Mouse (Mus musculus): Measurements from ENCODE around the gene Epyc. TPM values are rescaled to one million over a fixed set of nuclear protein-coding genes. Genes with fewer than 3 reads are reported as not detected.

Epyc gene
- total RNA-seq (2012; rRNA removed): not detected in 2 replicates

GRCm38 (mm10) chr10:97643768-97644167 is at the start of gene Epyc:
TSS of gene Epyc (plus strand) at chr10:97644068.
- DNase-seq (ENCODE audit: low read depth, low spot score): no peak
- Histone ChIP-seq H3K9ac (ENCODE audit: insufficient read depth, low read depth, low read length, poor library complexity, severe bottlenecking) (no peak within 1 kb of the TSS), H3K9me3 (ENCODE audit: control insufficient read depth, insufficient read depth, low read depth, low read length) (no peaks in the 10 kb centered on the region), H3K27ac (ENCODE audit: insufficient read depth, low read depth, low read length, poor library complexity, severe bottlenecking) (no peak within 1 kb of the TSS), H3K36me3 (ENCODE audit: control insufficient read depth, insufficient read depth, low read length, poor library complexity, severe bottlenecking) (no peaks in the 10 kb centered on the region), H3K4me3 (ENCODE audit: insufficient read depth in 1 of 2, low read depth in 1 of 2, low read length in 2 of 2, poor library complexity in 1 of 2, severe bottlenecking in 1 of 2) (no peak within 1 kb of the TSS), H3K4me1 (ENCODE audit: control insufficient read depth in 2 of 2, insufficient read depth in 2 of 2, low read length in 2 of 2, poor library complexity in 1 of 2) (no peaks in the 10 kb centered on the region)
- in situ Hi-C loops (cut with MboI; ENCODE audit: low sequenced_read_pairs in 2 of 2, unreplicated experiment in 2 of 2): no loop called here
- TF ChIP-seq ZNF384 (IDR thresholded peaks at IDR 0.05; ENCODE audit: low read depth, low read length) (no peak), MAFK (IDR thresholded peaks at IDR 0.05; ENCODE audit: insufficient read depth, low read depth, low read length) (no peak), ZC3H11A (IDR thresholded peaks at IDR 0.05; ENCODE audit: borderline replicate concordance, low read depth, low read length) (no peak), HCFC1 (IDR thresholded peaks at IDR 0.05; ENCODE audit: borderline replicate concordance, insufficient read depth, low read length) (no peak), CHD2 (IDR thresholded peaks at IDR 0.05; ENCODE audit: low read depth, low read length) (no peak)

- TF ChIP-seq ZNF384 (IDR thresholded peaks at IDR 0.05; ENCODE audit: low read depth, low read length): no peak
- TF ChIP-seq ZC3H11A (IDR thresholded peaks at IDR 0.05; ENCODE audit: borderline replicate concordance, low read depth, low read length): no peak
- TF ChIP-seq HCFC1 (IDR thresholded peaks at IDR 0.05; ENCODE audit: borderline replicate concordance, insufficient read depth, low read length): no peak
- no peak for TF ChIP-seq MAFK (IDR thresholded peaks at IDR 0.05; ENCODE audit: insufficient read depth, low read depth, low read length)
- TF ChIP-seq CHD2 (IDR thresholded peaks at IDR 0.05; ENCODE audit: low read depth, low read length): no peak
- Histone ChIP-seq H3K9ac (ENCODE audit: insufficient read depth, low read depth, low read length, poor library complexity, severe bottlenecking) (no peak overlapping the region), H3K36me3 (ENCODE audit: control insufficient read depth, insufficient read depth, low read length, poor library complexity, severe bottlenecking) (no peaks in the 10 kb centered on the region), H3K4me3 (ENCODE audit: insufficient read depth in 1 of 2, low read depth in 1 of 2, low read length in 2 of 2, poor library complexity in 1 of 2, severe bottlenecking in 1 of 2) (no peak overlapping the region), H3K4me1 (ENCODE audit: control insufficient read depth in 2 of 2, insufficient read depth in 2 of 2, low read length in 2 of 2, poor library complexity in 1 of 2) (no peaks in the 10 kb centered on the region), H3K9me3 (ENCODE audit: control insufficient read depth, insufficient read depth, low read depth, low read length) (no peaks in the 10 kb centered on the region), H3K27ac (ENCODE audit: insufficient read depth, low read depth, low read length, poor library complexity, severe bottlenecking) (no peak overlapping the region)
- in situ Hi-C loops (cut with MboI; ENCODE audit: low sequenced_read_pairs in 2 of 2, unreplicated experiment in 2 of 2): no loop called here
- no peak for DNase-seq (ENCODE audit: low read depth, low spot score)
Measured at GRCm38 (mm10) chr10:97595680-97596079, 48.2 kb upstream of the Epyc start.

GRCm38 (mm10) chr10:97601744-97602143 is 42.1 kb upstream of the Epyc start:
- Histone ChIP-seq H3K36me3 (ENCODE audit: control insufficient read depth, insufficient read depth, low read length, poor library complexity, severe bottlenecking) (no peaks in the 10 kb centered on the region), H3K9ac (ENCODE audit: insufficient read depth, low read depth, low read length, poor library complexity, severe bottlenecking) (no peak overlapping the region), H3K9me3 (ENCODE audit: control insufficient read depth, insufficient read depth, low read depth, low read length) (no peaks in the 10 kb centered on the region), H3K4me1 (ENCODE audit: control insufficient read depth in 2 of 2, insufficient read depth in 2 of 2, low read length in 2 of 2, poor library complexity in 1 of 2) (no peaks in the 10 kb centered on the region), H3K4me3 (ENCODE audit: insufficient read depth in 1 of 2, low read depth in 1 of 2, low read length in 2 of 2, poor library complexity in 1 of 2, severe bottlenecking in 1 of 2) (no peak overlapping the region), H3K27ac (ENCODE audit: insufficient read depth, low read depth, low read length, poor library complexity, severe bottlenecking) (no peak overlapping the region)
- no peak for DNase-seq (ENCODE audit: low read depth, low spot score)
- in situ Hi-C loops (cut with MboI; ENCODE audit: low sequenced_read_pairs in 2 of 2, unreplicated experiment in 2 of 2): no loop called here
- no peak for TF ChIP-seq ZC3H11A (IDR thresholded peaks at IDR 0.05; ENCODE audit: borderline replicate concordance, low read depth, low read length)
- TF ChIP-seq ZNF384 (IDR thresholded peaks at IDR 0.05; ENCODE audit: low read depth, low read length): no peak
- TF ChIP-seq CHD2 (IDR thresholded peaks at IDR 0.05; ENCODE audit: low read depth, low read length): no peak
- TF ChIP-seq HCFC1 (IDR thresholded peaks at IDR 0.05; ENCODE audit: borderline replicate concordance, insufficient read depth, low read length): no peak
- TF ChIP-seq MAFK (IDR thresholded peaks at IDR 0.05; ENCODE audit: insufficient read depth, low read depth, low read length): no peak

GRCm38 (mm10) chr10:97603256-97603655 is 40.6 kb upstream of the Epyc start:
- Histone ChIP-seq H3K4me1 (ENCODE audit: control insufficient read depth in 2 of 2, insufficient read depth in 2 of 2, low read length in 2 of 2, poor library complexity in 1 of 2) (no peaks in the 10 kb centered on the region), H3K27ac (ENCODE audit: insufficient read depth, low read depth, low read length, poor library complexity, severe bottlenecking) (no peak overlapping the region), H3K36me3 (ENCODE audit: control insufficient read depth, insufficient read depth, low read length, poor library complexity, severe bottlenecking) (no peaks in the 10 kb centered on the region), H3K9me3 (ENCODE audit: control insufficient read depth, insufficient read depth, low read depth, low read length) (no peaks in the 10 kb centered on the region), H3K4me3 (ENCODE audit: insufficient read depth in 1 of 2, low read depth in 1 of 2, low read length in 2 of 2, poor library complexity in 1 of 2, severe bottlenecking in 1 of 2) (no peak overlapping the region), H3K9ac (ENCODE audit: insufficient read depth, low read depth, low read length, poor library complexity, severe bottlenecking) (no peak overlapping the region)
- no peak for DNase-seq (ENCODE audit: low read depth, low spot score)
- no peak for TF ChIP-seq HCFC1 (IDR thresholded peaks at IDR 0.05; ENCODE audit: borderline replicate concordance, insufficient read depth, low read length)
- no peak for TF ChIP-seq MAFK (IDR thresholded peaks at IDR 0.05; ENCODE audit: insufficient read depth, low read depth, low read length)
- TF ChIP-seq ZC3H11A (IDR thresholded peaks at IDR 0.05; ENCODE audit: borderline replicate concordance, low read depth, low read length): no peak
- no peak for TF ChIP-seq ZNF384 (IDR thresholded peaks at IDR 0.05; ENCODE audit: low read depth, low read length)
- no peak for TF ChIP-seq CHD2 (IDR thresholded peaks at IDR 0.05; ENCODE audit: low read depth, low read length)
- in situ Hi-C loops (cut with MboI; ENCODE audit: low sequenced_read_pairs in 2 of 2, unreplicated experiment in 2 of 2): no loop called here

- H3K4me1 ChIP-seq (ENCODE audit: control insufficient read depth in 2 of 2, insufficient read depth in 2 of 2, low read length in 2 of 2, poor library complexity in 1 of 2): no peaks in the 10 kb centered on the region
- no peak within 1 kb of the TSS for H3K9ac ChIP-seq (ENCODE audit: insufficient read depth, low read depth, low read length, poor library complexity, severe bottlenecking)
- DNase-seq (ENCODE audit: low read depth, low spot score): no peak
- TF ChIP-seq ZNF384 (IDR thresholded peaks at IDR 0.05; ENCODE audit: low read depth, low read length) (no peak), HCFC1 (IDR thresholded peaks at IDR 0.05; ENCODE audit: borderline replicate concordance, insufficient read depth, low read length) (no peak), CHD2 (IDR thresholded peaks at IDR 0.05; ENCODE audit: low read depth, low read length) (no peak), MAFK (IDR thresholded peaks at IDR 0.05; ENCODE audit: insufficient read depth, low read depth, low read length) (no peak), ZC3H11A (IDR thresholded peaks at IDR 0.05; ENCODE audit: borderline replicate concordance, low read depth, low read length) (no peak)
- no peaks in the 10 kb centered on the region for H3K9me3 ChIP-seq (ENCODE audit: control insufficient read depth, insufficient read depth, low read depth, low read length)
- H3K4me3 ChIP-seq (ENCODE audit: insufficient read depth in 1 of 2, low read depth in 1 of 2, low read length in 2 of 2, poor library complexity in 1 of 2, severe bottlenecking in 1 of 2): no peak within 1 kb of the TSS
- in situ Hi-C loops (cut with MboI; ENCODE audit: low sequenced_read_pairs in 2 of 2, unreplicated experiment in 2 of 2): no loop called here
- no peaks in the 10 kb centered on the region for H3K36me3 ChIP-seq (ENCODE audit: control insufficient read depth, insufficient read depth, low read length, poor library complexity, severe bottlenecking)
- no peak within 1 kb of the TSS for H3K27ac ChIP-seq (ENCODE audit: insufficient read depth, low read depth, low read length, poor library complexity, severe bottlenecking)
Measured at GRCm38 (mm10) chr10:97606579-97606978, 37.3 kb upstream of the Epyc start, which contains the start of gene Kera. TSS of gene Kera (plus strand) at chr10:97606879.
